Comparison of ENCODE assay signal across 9 mouse cellular contexts in the genomic region with DNA sequence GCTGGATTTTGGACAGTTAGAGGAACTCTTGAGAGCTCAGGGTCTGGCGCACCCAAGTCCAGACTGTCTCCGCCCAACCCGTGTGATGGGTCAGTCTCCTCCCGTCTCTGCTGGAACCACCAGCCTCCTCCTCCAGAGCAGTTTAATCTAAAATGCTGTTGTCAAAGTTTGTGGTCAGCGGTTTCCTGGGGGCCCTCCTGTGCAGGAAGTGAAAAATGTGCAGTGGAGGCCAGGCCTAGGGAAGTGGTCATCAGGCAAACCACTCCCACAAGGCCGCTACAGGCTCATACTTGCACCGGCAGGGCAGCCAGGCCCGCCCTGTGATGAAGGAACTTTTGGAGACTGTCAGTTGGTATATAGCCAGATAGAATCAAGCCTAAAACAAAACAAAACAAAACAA. TPM values are rescaled to one million over a fixed set of nuclear protein-coding genes. Genes with fewer than 3 reads are reported as not detected.
DNase-seq lines count a peak whose midpoint lies in the region; ATAC-seq and TF ChIP-seq lines count a peak whose summit lies in the region.
"Had no signal": no experiment of that assay in that cellular context is flagged by ENCODE, and none has a peak within 500 bp of the region (broad histone marks: within the 10 kb centered on the region; RNA-seq: fewer than 3 reads in every experiment).

No protein-coding gene starts in this region.

- WGBS in heart, embryonic 16.5 days, result 72% methylated on average over 8 of the region's 8 CpGs
- 20% methylated on average over 8 of the region's 8 CpGs for WGBS in liver, embryonic 16.5 days (ENCODE audit: insufficient replicate concordance)
- WGBS in stomach, postnatal 0 days, result 65% methylated on average over 8 of the region's 8 CpGs

- no peak for TF ChIP-seq CTCF in stomach, postnatal 0 days (IDR thresholded peaks at IDR 0.05; ENCODE audit: low read depth)

- no peak overlapping the region; the same call in 1 of the 2 replicates for H3K4me2 ChIP-seq in heart, embryonic 16.5 days (ENCODE audit: low read depth, low read length)
- H3K4me2 ChIP-seq in liver, embryonic 16.5 days (ENCODE audit: low read depth, low read length), result 0 out of 2 replicates have a peak overlapping the region, but pooled peaks have one; percentile 5
- H3K4me2 ChIP-seq in stomach, postnatal 0 days (replicated peaks; ENCODE audit: low read depth), result no peak overlapping the region
- H3K4me2 ChIP-seq: hindbrain, embryonic 15.5 days had no signal

- peaks cover 54% of the 10 kb centered on the region for H3K4me1 ChIP-seq in heart, embryonic 16.5 days (ENCODE audit: control insufficient read depth, insufficient read depth, low read length)
- peaks cover 30% of the 10 kb centered on the region for H3K4me1 ChIP-seq in liver, embryonic 16.5 days (ENCODE audit: control insufficient read depth, low read depth, low read length)
- H3K4me1 ChIP-seq in stomach, postnatal 0 days (replicated peaks; ENCODE audit: control insufficient read depth, insufficient read depth), result peaks cover 13% of the 10 kb centered on the region

- peak overlapping the region; percentile 11 for H3K27ac ChIP-seq in heart, embryonic 16.5 days (ENCODE audit: low read length)
- H3K27ac ChIP-seq in liver, embryonic 16.5 days (ENCODE audit: low read length), result peak overlapping the region; percentile 72
- H3K27ac ChIP-seq in stomach, postnatal 0 days (replicated peaks), result no peak overlapping the region; the same call in 1 of the 2 replicates
- H3K27ac ChIP-seq: hindbrain, embryonic 15.5 days had no signal

- no peak overlapping the region for H3K4me3 ChIP-seq in heart, embryonic 16.5 days (ENCODE audit: low read length)
- no peak overlapping the region for H3K4me3 ChIP-seq in liver, embryonic 16.5 days (ENCODE audit: low read depth, low read length)
- H3K4me3 ChIP-seq in stomach, postnatal 0 days (ENCODE audit: low read depth, low read length), result no peak overlapping the region
- H3K4me3 ChIP-seq: hindbrain, embryonic 15.5 days had no signal

- H3K27me3 ChIP-seq in heart, embryonic 16.5 days (ENCODE audit: control insufficient read depth, insufficient read depth, low read length), result 0 out of 2 replicates have a peak, but pooled peaks cover under 1% of the 10 kb centered on the region
- H3K27me3 ChIP-seq in liver, embryonic 16.5 days (ENCODE audit: control insufficient read depth, insufficient read depth, low read depth, low read length), result peaks cover 34% of the 10 kb centered on the region
- H3K27me3 ChIP-seq in stomach, postnatal 0 days (ENCODE audit: control insufficient read depth, insufficient read depth, low read length), result no peaks in the 10 kb centered on the region

- peak; percentile 63 for DNase-seq in kidney, adult 11 months
- DNase-seq in kidney, postnatal 14 days, result no peak
- peak; percentile 62 for DNase-seq in stomach, postnatal 0 days (ENCODE audit: low spot score)
- DNase-seq in cerebellum, adult 11 months, result no peak
- no peak for DNase-seq in adrenal gland, postnatal 25 days
- DNase-seq in cerebellum, postnatal 14 days, result no peak

- ATAC-seq in heart, embryonic 16.5 days (replicated peaks; ENCODE audit: extremely low read depth, insufficient read depth, low FRiP score), result no peak
- ATAC-seq in liver, embryonic 16.5 days (ENCODE audit: low read depth), result peak; percentile 11
- ATAC-seq in stomach, postnatal 0 days (ENCODE audit: low FRiP score, low TSS enrichment), result peak; percentile 11; the same call in 1 of the 2 replicates

- TF ChIP-seq EP300 in stomach, postnatal 0 days (optimal IDR thresholded peaks at IDR 0.05), result no peak

- H3K9me3 ChIP-seq in heart, embryonic 16.5 days (replicated peaks; ENCODE audit: control insufficient read depth, low read length), result peaks cover 4% of the 10 kb centered on the region; the same call in 1 of the 2 replicates
- no peaks in the 10 kb centered on the region for H3K9me3 ChIP-seq in liver, embryonic 16.5 days (replicated peaks; ENCODE audit: control insufficient read depth, low read length)
- H3K9me3 ChIP-seq in stomach, postnatal 0 days (ENCODE audit: control insufficient read depth, low read length), result no peaks in the 10 kb centered on the region
- H3K9me3 ChIP-seq: hindbrain, embryonic 15.5 days had no signal

- H3K9ac ChIP-seq in heart, embryonic 16.5 days (ENCODE audit: low read length), result no peak overlapping the region
- H3K9ac ChIP-seq in liver, embryonic 16.5 days (ENCODE audit: low read depth, low read length), result no peak overlapping the region
- H3K9ac ChIP-seq in stomach, postnatal 0 days (ENCODE audit: low read length), result no peak overlapping the region
- H3K9ac ChIP-seq: hindbrain, embryonic 15.5 days had no signal

- H3K36me3 ChIP-seq in heart, embryonic 16.5 days (ENCODE audit: control insufficient read depth, insufficient read depth), result no peaks in the 10 kb centered on the region
- no peaks in the 10 kb centered on the region for H3K36me3 ChIP-seq in liver, embryonic 16.5 days (ENCODE audit: control insufficient read depth, insufficient read depth)
- no peaks in the 10 kb centered on the region for H3K36me3 ChIP-seq in stomach, postnatal 0 days (ENCODE audit: control insufficient read depth, insufficient read depth, low read length)
- H3K36me3 ChIP-seq: hindbrain, embryonic 15.5 days had no signal

RNA-seq across cellular contexts. Expression of a gene that starts 6.7 kb away (rescaled TPM):
- polyA plus RNA-seq in heart, embryonic 16.5 days (2015; fragmentation: Nextera tagmentation; extraction: Ambion mirVana), result 6.8 and 9.5 TPM in 2 replicates
- 4.2 and 5.5 TPM in 2 replicates for polyA plus RNA-seq in liver, embryonic 16.5 days (2015; fragmentation: Nextera tagmentation; extraction: Ambion mirVana)
- 5.7 and 6.4 TPM in 2 replicates for polyA plus RNA-seq in stomach, postnatal 0 days (2015; fragmentation: Nextera tagmentation; extraction: Ambion mirVana)
- total RNA-seq in adrenal gland, postnatal 25 days (2021), result 12.2 and 14.7 TPM in 2 replicates

Comparison
In these comparisons a context has a peak if more than half of its experiments do, and no peak if none do; other contexts are left out.
1. DNase-seq: peak in kidney, adult 11 months (single experiment) and stomach, postnatal 0 days (single experiment); none in kidney, postnatal 14 days (single experiment), cerebellum, adult 11 months (single experiment), adrenal gland, postnatal 25 days (single experiment) and cerebellum, postnatal 14 days (0 of 2).